Mouse (Mus musculus) embryonic stem cell, embryonic (primary cell): Measurements from ENCODE around the gene Rubcn.

Experiments used
- CTCF ChIA-PET, 4 experiments: fragments of 300-600 bp in 2 of 4; fragments of 350-600 bp in 2 of 4; sonication (Branson Sonifier 250); formaldehyde crosslinking; loops; one replicate each; lab custom pipeline; 2022; ENCODE audit warnings: inconsistent platforms in 2 of 4; lab: Charles Lee
- POLR2A ChIA-PET, 4 experiments: fragments of 300-600 bp in 2 of 4; fragments of 350-600 bp in 2 of 4; sonication (Branson Sonifier 250); formaldehyde crosslinking; loops; one replicate each; lab custom pipeline; 2022; ENCODE audit warnings: antibody characterized with exemption in 4 of 4, inconsistent platforms in 1 of 4; lab: Charles Lee

The Rubcn gene

GRCm38 (mm10) chr16:32877343-32878156 lies at the start of gene Rubcn, which contains the start of gene Fyttd1:
Gene Rubcn, minus strand, starts transcription at chr16:32877766.
Gene Fyttd1, plus strand, starts transcription at chr16:32877500.
- ChIA-PET CTCF (interaction anchor here (0.6 to 3.3 kb wide), 19 partner anchors 9 to 932 kb away, joined by 3 to 27 read pairs (median 4); no protein-coding TSS in a partner anchor), POLR2A (interaction anchor here in 3 of 4 experiments (0.6 to 4.3 kb wide), 42 partner anchors 8 to 928 kb away, joined by 3 to 95 read pairs (median 4); partner anchors contain the start of genes Lrch3 (in 2 of the 3), Iqcg (in 1 of the 3), Lmln (in 1 of the 3) and Rpl35a (in 1 of the 3))

GRCm38 (mm10) chr16:32927044-32927443 lies 49.5 kb upstream of the Rubcn start:
- POLR2A ChIA-PET, result interaction anchor here in 2 of 4 experiments (0.7 kb wide), 2 partner anchors 13 to 135 kb away, joined by 3 to 4 read pairs; partner anchors contain the start of genes Lmln (in 1 of the 2) and Lrch3 (in 1 of the 2)

GRCm38 (mm10) chr16:32926629-32927028 lies 49.1 kb upstream of the Rubcn start:
- CTCF ChIA-PET, result interaction anchor here in 1 of 4 experiments (0.9 kb wide), 1 partner anchor 221 kb away, joined by 3 read pairs; no protein-coding TSS in a partner anchor
- POLR2A ChIA-PET, result interaction anchor here in 2 of 4 experiments (0.7 kb wide), 2 partner anchors 13 to 135 kb away, joined by 3 to 4 read pairs; partner anchors contain the start of genes Lmln (in 1 of the 2) and Lrch3 (in 1 of the 2)

More at GRCm38 (mm10) chr16:32927044-32927443, 49.5 kb upstream of the Rubcn start:
- CTCF ChIA-PET, result no interaction called here

GRCm38 (mm10) chr16:32915292-32916068 lies 37.9 kb upstream of the Rubcn start:
- ChIA-PET CTCF (interaction anchor here in 3 of 4 experiments (0.6 to 1.4 kb wide), 4 partner anchors 39 to 192 kb away, joined by 3 to 7 read pairs (median 4); no protein-coding TSS in a partner anchor), POLR2A (interaction anchor here in 2 of 4 experiments (0.6 to 1.5 kb wide), 7 partner anchors 12 to 141 kb away, joined by 3 to 7 read pairs (median 3); partner anchors contain the start of genes Fyttd1 (in 1 of the 2), Iqcg (in 1 of the 2) and Rpl35a (in 1 of the 2))

- POLR2A ChIA-PET, result interaction anchor here (0.5 to 2.2 kb wide), 21 partner anchors 10 to 484 kb away, joined by 3 to 9 read pairs (median 4); partner anchors contain the start of genes Iqcg (in 3 of the 4), Fyttd1 (in 2 of the 4), Rpl35a (in 2 of the 4) and Rubcn (in 2 of the 4)
- CTCF ChIA-PET, result no interaction called here
These were observed 36.6 kb upstream of the Rubcn start, which contains the start of gene Lrch3 for GRCm38 (mm10) chr16:32913937-32914881. Gene Lrch3, plus strand, starts transcription at chr16:32914100.

DNA sequence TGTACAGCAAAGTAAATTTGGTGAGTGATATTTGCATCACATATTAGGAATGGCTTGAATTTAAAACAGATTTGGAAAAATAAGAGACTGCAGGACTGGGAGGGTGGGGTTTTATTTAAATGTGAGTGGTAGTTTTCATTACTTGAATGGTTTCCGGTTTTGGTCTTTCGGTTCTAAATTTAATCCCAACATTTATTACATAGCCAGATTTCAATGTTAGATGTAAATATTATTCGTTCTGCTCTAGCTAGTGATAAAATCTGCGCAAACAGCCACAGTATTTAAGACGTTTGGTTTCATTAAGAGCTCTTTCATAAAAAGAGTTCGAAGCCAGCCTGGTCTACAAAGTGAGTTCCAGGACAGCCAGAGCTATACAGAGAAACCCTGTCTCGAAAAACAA lies 35.6 kb upstream of the Rubcn start:
- CTCF ChIA-PET, result no interaction called here
- POLR2A ChIA-PET, result interaction anchor here in 3 of 4 experiments (0.5 to 2.2 kb wide), 18 partner anchors 9 to 485 kb away, joined by 3 to 9 read pairs (median 4); partner anchors contain the start of genes Iqcg (in 3 of the 3), Fyttd1 (in 2 of the 3), Rpl35a (in 2 of the 3) and Rubcn (in 2 of the 3)

- POLR2A ChIA-PET, result interaction anchor here in 1 of 4 experiments (0.5 to 1.1 kb wide), 3 partner anchors 30 to 968 kb away, joined by 3 to 4 read pairs (median 3); partner anchors contain the start of genes Fyttd1, Iqcg and Rpl35a
- CTCF ChIA-PET, result interaction anchor here in 1 of 4 experiments (0.6 kb wide), 1 partner anchor 237 kb away, joined by 4 read pairs; no protein-coding TSS in a partner anchor
These were observed 29.2 kb upstream of the Rubcn start for GRCm38 (mm10) chr16:32906727-32907126.

- ChIA-PET POLR2A (interaction anchor here in 1 of 4 experiments (0.5 to 1.1 kb wide), 3 partner anchors 29 to 969 kb away, joined by 3 to 4 read pairs (median 3); partner anchors contain the start of genes Fyttd1, Iqcg and Rpl35a), CTCF (interaction anchor here in 1 of 4 experiments (0.6 kb wide), 1 partner anchor 238 kb away, joined by 4 read pairs; no protein-coding TSS in a partner anchor)
These were observed 28.6 kb upstream of the Rubcn start for GRCm38 (mm10) chr16:32906186-32906585.

DNA sequence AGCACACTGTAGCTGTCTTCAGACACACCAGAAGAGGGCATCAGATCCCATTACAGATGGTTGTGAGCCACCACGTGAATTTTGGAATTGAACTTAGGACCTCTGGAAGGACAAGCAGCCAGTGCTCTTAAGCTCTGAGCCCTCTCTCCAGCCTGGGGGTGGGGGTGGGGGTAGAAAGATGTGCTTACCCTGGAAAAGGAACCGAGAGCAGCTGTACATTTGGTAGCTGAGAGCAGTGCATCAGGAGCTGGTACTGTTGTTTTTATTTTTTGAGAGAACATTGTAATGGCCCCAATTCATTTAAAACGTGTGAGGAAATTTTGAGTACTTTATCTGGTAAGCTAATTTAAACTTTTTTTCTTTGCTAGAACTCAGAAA lies 24.5 kb upstream of the Rubcn start:
- ChIA-PET POLR2A (interaction anchor here in 3 of 4 experiments (0.7 to 1.9 kb wide), 6 partner anchors 11 to 225 kb away, joined by 3 to 9 read pairs (median 4); partner anchors contain the start of genes Iqcg (in 1 of the 3), Lrch3 (in 1 of the 3) and Rubcn (in 1 of the 3)), CTCF (interaction anchor here in 2 of 4 experiments (0.6 to 2.0 kb wide), 4 partner anchors 12 to 367 kb away, joined by 3 to 4 read pairs (median 4); no protein-coding TSS in a partner anchor)

- ChIA-PET POLR2A (interaction anchor here in 3 of 4 experiments (0.7 to 1.9 kb wide), 7 partner anchors 12 to 225 kb away, joined by 3 to 9 read pairs (median 4); partner anchors contain the start of genes Iqcg (in 1 of the 3), Lrch3 (in 1 of the 3) and Rubcn (in 1 of the 3)), CTCF (interaction anchor here in 2 of 4 experiments (0.6 to 2.0 kb wide), 5 partner anchors 44 to 908 kb away, joined by 3 to 4 read pairs (median 3); no protein-coding TSS in a partner anchor)
These were observed 23.9 kb upstream of the Rubcn start for GRCm38 (mm10) chr16:32901360-32902050.

GRCm38 (mm10) chr16:32896126-32896525 lies 18.6 kb upstream of the Rubcn start:
- CTCF ChIA-PET, result interaction anchor here in 1 of 4 experiments (0.5 kb wide), 1 partner anchor 124 kb away, joined by 6 read pairs; no protein-coding TSS in a partner anchor
- POLR2A ChIA-PET, result no interaction called here

DNA sequence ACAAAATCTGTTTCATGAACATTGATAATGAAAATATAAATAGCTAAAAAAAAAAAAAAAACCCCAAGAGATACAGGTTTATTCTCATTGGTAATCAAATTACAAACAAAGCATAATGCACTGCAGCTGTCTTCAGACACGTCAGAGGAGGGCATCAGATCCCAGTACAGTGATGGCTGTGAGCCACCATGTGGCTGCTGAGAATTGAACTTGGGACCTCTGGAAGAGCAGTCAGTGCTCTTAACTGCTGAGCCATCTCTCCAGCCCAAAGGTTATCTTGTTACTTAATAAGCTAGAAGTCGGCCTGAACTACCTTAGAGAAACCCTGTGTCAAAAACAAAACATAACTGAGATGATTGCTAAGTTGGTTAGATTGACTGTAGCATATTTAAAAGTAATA lies 12.3 kb upstream of the Rubcn start:
- ChIA-PET CTCF (interaction anchor here (0.6 to 2.6 kb wide), 7 partner anchors 10 to 193 kb away, joined by 3 to 9 read pairs (median 6); no protein-coding TSS in a partner anchor), POLR2A (interaction anchor here in 2 of 4 experiments (0.6 to 2.9 kb wide), 5 partner anchors 8 to 338 kb away, joined by 3 to 11 read pairs (median 4); partner anchors contain the start of genes Fyttd1 (in 2 of the 2) and Rubcn (in 2 of the 2))

GRCm38 (mm10) chr16:32887996-32888395 lies 10.4 kb upstream of the Rubcn start:
- ChIA-PET POLR2A (interaction anchor here in 3 of 4 experiments (0.6 to 2.9 kb wide), 3 partner anchors 10 to 218 kb away, joined by 3 to 11 read pairs (median 7); partner anchors contain the start of genes Fyttd1 (in 2 of the 3) and Rubcn (in 2 of the 3)), CTCF (interaction anchor here in 3 of 4 experiments (0.7 to 2.6 kb wide), 10 partner anchors 8 to 279 kb away, joined by 3 to 11 read pairs (median 6); partner anchors contain the start of genes Fyttd1 (in 1 of the 3) and Rubcn (in 1 of the 3))

- ChIA-PET CTCF (no interaction called here), POLR2A (interaction anchor here in 2 of 4 experiments (0.5 to 1.6 kb wide), 5 partner anchors 8 to 272 kb away, joined by 3 to 4 read pairs (median 3); partner anchors contain the start of gene Tfrc (in 1 of the 2))
These were observed 4.0 kb upstream of the Rubcn start for GRCm38 (mm10) chr16:32881538-32881937.
